Mouse (Mus musculus): ENCODE measurements at regions not wholly inside any gene's neighbourhood (a gene's known extent, or its start where the extent isn't known, plus 50 kb on each side); places are given as distances from the start of the nearest gene placed in this dataset.

- Histone ChIP-seq H3K36me3 (ENCODE audit: control insufficient read depth, insufficient read depth, low read length) (no peaks in the 10 kb centered on the region), H3K4me1 (ENCODE audit: control insufficient read depth, insufficient read depth, low read length) (no peaks in the 10 kb centered on the region), H3K9me3 (replicated peaks; ENCODE audit: control insufficient read depth, low read length) (no peaks in the 10 kb centered on the region), H3K9ac (ENCODE audit: low read depth, low read length) (no peak overlapping the region), H3K4me2 (no peak overlapping the region), H3K27ac (ENCODE audit: low read depth, low read length) (no peak overlapping the region), H3K27me3 (ENCODE audit: control insufficient read depth, insufficient read depth, low read length) (no peaks in the 10 kb centered on the region), H3K4me3 (ENCODE audit: low read depth, low read length) (no peak overlapping the region)
- ATAC-seq (replicated peaks; ENCODE audit: insufficient number of reproducible peaks, low FRiP score, low TSS enrichment) = no peak
- WGBS (ENCODE audit: insufficient replicate concordance) = 72% methylated on average over 1 of the region's 1 CpGs
These were observed 143.1 kb upstream of the N4bp1 start for GRCm38 (mm10) chr8:87028171-87028570.

- H3K36me3 ChIP-seq (ENCODE audit: control insufficient read depth, insufficient read depth, low read length) = no peaks in the 10 kb centered on the region
- ATAC-seq (replicated peaks; ENCODE audit: insufficient number of reproducible peaks, low FRiP score, low TSS enrichment) = no peak
- no peak overlapping the region for H3K4me2 ChIP-seq
- no peak overlapping the region for H3K27ac ChIP-seq (ENCODE audit: low read depth, low read length)
- H3K9me3 ChIP-seq (replicated peaks; ENCODE audit: control insufficient read depth, low read length) = no peaks in the 10 kb centered on the region
- no peak overlapping the region for H3K9ac ChIP-seq (ENCODE audit: low read depth, low read length)
- no peaks in the 10 kb centered on the region for H3K27me3 ChIP-seq (ENCODE audit: control insufficient read depth, insufficient read depth, low read length)
- 26% methylated on average over 1 of the region's 1 CpGs for WGBS (ENCODE audit: insufficient replicate concordance)
- no peak overlapping the region for H3K4me3 ChIP-seq (ENCODE audit: low read depth, low read length)
- H3K4me1 ChIP-seq (ENCODE audit: control insufficient read depth, insufficient read depth, low read length) = no peaks in the 10 kb centered on the region
These were observed 140.9 kb upstream of the N4bp1 start for GRCm38 (mm10) chr8:87025946-87026345.

- Histone ChIP-seq H3K27ac (ENCODE audit: low read depth, low read length) (no peak overlapping the region), H3K27me3 (ENCODE audit: control insufficient read depth, insufficient read depth, low read length) (no peaks in the 10 kb centered on the region), H3K9ac (ENCODE audit: low read depth, low read length) (no peak overlapping the region), H3K9me3 (replicated peaks; ENCODE audit: control insufficient read depth, low read length) (no peaks in the 10 kb centered on the region), H3K4me2 (no peak overlapping the region), H3K4me1 (ENCODE audit: control insufficient read depth, insufficient read depth, low read length) (no peaks in the 10 kb centered on the region), H3K36me3 (ENCODE audit: control insufficient read depth, insufficient read depth, low read length) (no peaks in the 10 kb centered on the region), H3K4me3 (ENCODE audit: low read depth, low read length) (no peak overlapping the region)
- 93% methylated on average over 3 of the region's 3 CpGs for WGBS (ENCODE audit: insufficient replicate concordance)
- no peak for ATAC-seq (replicated peaks; ENCODE audit: insufficient number of reproducible peaks, low FRiP score, low TSS enrichment)
These were observed 134.7 kb upstream of the N4bp1 start for GRCm38 (mm10) chr8:87019795-87020194.

- Histone ChIP-seq H3K4me2 (no peak overlapping the region), H3K27me3 (ENCODE audit: control insufficient read depth, insufficient read depth, low read length) (no peaks in the 10 kb centered on the region), H3K9me3 (replicated peaks; ENCODE audit: control insufficient read depth, low read length) (no peaks in the 10 kb centered on the region), H3K36me3 (ENCODE audit: control insufficient read depth, insufficient read depth, low read length) (no peaks in the 10 kb centered on the region), H3K4me1 (ENCODE audit: control insufficient read depth, insufficient read depth, low read length) (no peaks in the 10 kb centered on the region), H3K4me3 (ENCODE audit: low read depth, low read length) (no peak overlapping the region), H3K27ac (ENCODE audit: low read depth, low read length) (no peak overlapping the region), H3K9ac (ENCODE audit: low read depth, low read length) (no peak overlapping the region)
- ATAC-seq (replicated peaks; ENCODE audit: insufficient number of reproducible peaks, low FRiP score, low TSS enrichment) = no peak
- 73% methylated on average over 1 of the region's 1 CpGs for WGBS (ENCODE audit: insufficient replicate concordance)
These were observed 90.5 kb upstream of the N4bp1 start for GRCm38 (mm10) chr8:86975546-86975945.

GRCm38 (mm10) chr8:86971736-86972135, 86.7 kb upstream of the N4bp1 start:
- Histone ChIP-seq H3K4me3 (ENCODE audit: low read depth, low read length) (no peak overlapping the region), H3K4me2 (no peak overlapping the region), H3K36me3 (ENCODE audit: control insufficient read depth, insufficient read depth, low read length) (no peaks in the 10 kb centered on the region), H3K9ac (ENCODE audit: low read depth, low read length) (no peak overlapping the region), H3K9me3 (replicated peaks; ENCODE audit: control insufficient read depth, low read length) (no peaks in the 10 kb centered on the region), H3K27me3 (ENCODE audit: control insufficient read depth, insufficient read depth, low read length) (no peaks in the 10 kb centered on the region), H3K4me1 (ENCODE audit: control insufficient read depth, insufficient read depth, low read length) (no peaks in the 10 kb centered on the region), H3K27ac (ENCODE audit: low read depth, low read length) (no peak overlapping the region)
- 86% methylated on average over 3 of the region's 3 CpGs for WGBS (ENCODE audit: insufficient replicate concordance)
- ATAC-seq (replicated peaks; ENCODE audit: insufficient number of reproducible peaks, low FRiP score, low TSS enrichment) = no peak

- H3K27ac ChIP-seq (ENCODE audit: low read depth, low read length) = no peak overlapping the region
- H3K4me2 ChIP-seq = no peak overlapping the region
- no peak overlapping the region for H3K9ac ChIP-seq (ENCODE audit: low read depth, low read length)
- no peaks in the 10 kb centered on the region for H3K9me3 ChIP-seq (replicated peaks; ENCODE audit: control insufficient read depth, low read length)
- H3K4me3 ChIP-seq (ENCODE audit: low read depth, low read length) = no peak overlapping the region
- 79% methylated on average over 2 of the region's 2 CpGs for WGBS (ENCODE audit: insufficient replicate concordance)
- H3K36me3 ChIP-seq (ENCODE audit: control insufficient read depth, insufficient read depth, low read length) = no peaks in the 10 kb centered on the region
- no peak for ATAC-seq (replicated peaks; ENCODE audit: insufficient number of reproducible peaks, low FRiP score, low TSS enrichment)
- no peaks in the 10 kb centered on the region for H3K4me1 ChIP-seq (ENCODE audit: control insufficient read depth, insufficient read depth, low read length)
- no peaks in the 10 kb centered on the region for H3K27me3 ChIP-seq (ENCODE audit: control insufficient read depth, insufficient read depth, low read length)
These were observed 84.0 kb upstream of the N4bp1 start for GRCm38 (mm10) chr8:86969051-86969450.

- ATAC-seq (replicated peaks; ENCODE audit: insufficient number of reproducible peaks, low FRiP score, low TSS enrichment) = no peak
- Histone ChIP-seq H3K27ac (ENCODE audit: low read depth, low read length) (no peak overlapping the region), H3K4me1 (ENCODE audit: control insufficient read depth, insufficient read depth, low read length) (no peaks in the 10 kb centered on the region), H3K27me3 (ENCODE audit: control insufficient read depth, insufficient read depth, low read length) (no peaks in the 10 kb centered on the region), H3K9me3 (replicated peaks; ENCODE audit: control insufficient read depth, low read length) (no peaks in the 10 kb centered on the region), H3K4me2 (no peak overlapping the region), H3K4me3 (ENCODE audit: low read depth, low read length) (no peak overlapping the region), H3K9ac (ENCODE audit: low read depth, low read length) (no peak overlapping the region), H3K36me3 (ENCODE audit: control insufficient read depth, insufficient read depth, low read length) (no peaks in the 10 kb centered on the region)
- WGBS (ENCODE audit: insufficient replicate concordance) = 36% methylated on average over 3 of the region's 3 CpGs
These were observed 82.8 kb upstream of the N4bp1 start for GRCm38 (mm10) chr8:86967891-86968311.

- ATAC-seq (replicated peaks; ENCODE audit: insufficient number of reproducible peaks, low FRiP score, low TSS enrichment) = no peak
- Histone ChIP-seq H3K4me3 (ENCODE audit: low read depth, low read length) (no peak overlapping the region), H3K4me1 (ENCODE audit: control insufficient read depth, insufficient read depth, low read length) (no peaks in the 10 kb centered on the region), H3K9ac (ENCODE audit: low read depth, low read length) (no peak overlapping the region), H3K27ac (ENCODE audit: low read depth, low read length) (no peak overlapping the region), H3K36me3 (ENCODE audit: control insufficient read depth, insufficient read depth, low read length) (no peaks in the 10 kb centered on the region), H3K27me3 (ENCODE audit: control insufficient read depth, insufficient read depth, low read length) (no peaks in the 10 kb centered on the region), H3K9me3 (replicated peaks; ENCODE audit: control insufficient read depth, low read length) (no peaks in the 10 kb centered on the region), H3K4me2 (no peak overlapping the region)
- 71% methylated on average over 20 of the region's 20 CpGs for WGBS (ENCODE audit: insufficient replicate concordance)
These were observed 76.4 kb upstream of the N4bp1 start for GRCm38 (mm10) chr8:86961218-86962195.

All from heart, embryonic 11.5 days (tissue).